Mouse (Mus musculus) MEL (cell line): ENCODE data around the gene Mns1. TPM values are rescaled to one million over a fixed set of nuclear protein-coding genes. Genes with fewer than 3 reads are reported as not detected.

ENCODE experiments used
- DNase-seq: peaks from one replicate; pipeline ENCODE4 v3.0.0; 2011; ENCODE audit warnings: low read depth, low spot score
- H3K27ac ChIP-seq: 2 replicates; pipeline ENCODE4 v1.5.1; 2012; ENCODE audit warnings: low read depth, mild to moderate bottlenecking, control low read depth, low read length, moderate library complexity; ENCODE audit not compliant: control insufficient read depth
- H3K27me3 ChIP-seq, 2 experiments: fragments of 150-350 bp in 1 of 2; sonication (generic) in 1 of 2; 2 replicates each; pipeline ENCODE4 v1.6.1; 2012; ENCODE audit warnings: low read length in 2 of 2, mild to moderate bottlenecking in 2 of 2, improper control_type of control experiment in 1 of 2, moderate library complexity in 1 of 2; ENCODE audit not compliant: insufficient read depth in 2 of 2, control insufficient read depth in 1 of 2
- H3K36me3 ChIP-seq, 2 experiments: 2 replicates each; pipeline ENCODE4 v1.6.1; 2012 to 2014; ENCODE audit warnings: low read length in 2 of 2, improper control_type of control experiment in 1 of 2, inconsistent platforms in 1 of 2, mild to moderate bottlenecking in 1 of 2; ENCODE audit not compliant: insufficient read depth in 2 of 2, control insufficient read depth in 1 of 2
- H3K4me1 ChIP-seq, 2 experiments: fragments of 150-350 bp in 1 of 2; sonication (generic) in 1 of 2; 2 replicates each; pipeline ENCODE4 v1.6.1; 2012; ENCODE audit warnings: low read length in 2 of 2, improper control_type of control experiment in 1 of 2, mild to moderate bottlenecking in 1 of 2; ENCODE audit not compliant: insufficient read depth in 2 of 2, control insufficient read depth in 1 of 2
- H3K4me3 ChIP-seq, 2 experiments: fragments of 150-350 bp in 1 of 2; sonication (generic) in 1 of 2; 2 replicates each; pipeline ENCODE4 v1.5.1; 2012; ENCODE audit warnings: low read depth in 2 of 2, low read length in 2 of 2, mild to moderate bottlenecking in 2 of 2, moderate library complexity in 2 of 2, control low read depth in 1 of 2, improper control_type of control experiment in 1 of 2; ENCODE audit not compliant: control insufficient read depth in 1 of 2, insufficient read depth in 1 of 2
- H3K79me2 ChIP-seq: 2 replicates; pipeline ENCODE4 v1.6.1; 2012; ENCODE audit warnings: mild to moderate bottlenecking, low read length, moderate library complexity; ENCODE audit not compliant: control insufficient read depth, poor library complexity, insufficient read depth
- H3K9ac ChIP-seq: 2 replicates; pipeline ENCODE4 v1.6.1; 2012; ENCODE audit warnings: low read depth, mild to moderate bottlenecking, control low read depth, low read length, moderate library complexity; ENCODE audit not compliant: control insufficient read depth, poor library complexity, severe bottlenecking
- H3K9me3 ChIP-seq: fragments of 150-350 bp; sonication (generic); replicated peaks from 2 replicates; pipeline ENCODE4 v1.6.1; 2012; ENCODE audit warnings: mild to moderate bottlenecking, low read length, improper control_type of control experiment, moderate library complexity; ENCODE audit not compliant: insufficient read depth
- CHD1 ChIP-seq: IDR thresholded peaks from 2 replicates; pipeline ENCODE4 v1.6.1; 2012; ENCODE audit warnings: low read depth, mild to moderate bottlenecking, inconsistent platforms, low read length, improper control_type of control experiment
- CTCF ChIP-seq, 3 experiments: IDR thresholded peaks in 2 of 3; conservative IDR thresholded peaks in 1 of 3; 2 replicates each; pipeline ENCODE4 v1.5.1; 2011 to 2012; ENCODE audit warnings: low read length in 3 of 3, low read depth in 2 of 3, mild to moderate bottlenecking in 2 of 3, improper control_type of control experiment in 1 of 3, inconsistent platforms in 1 of 3, mixed read lengths in 1 of 3, moderate library complexity in 1 of 3; ENCODE audit not compliant: control insufficient read depth in 1 of 3, insufficient read depth in 1 of 3, poor library complexity in 1 of 3, severe bottlenecking in 1 of 3
- ELF1 ChIP-seq: IDR thresholded peaks from 2 replicates; pipeline ENCODE4 v1.6.1; 2014; ENCODE audit warnings: low read depth, mild to moderate bottlenecking, inconsistent platforms, low read length, improper control_type of control experiment, moderate library complexity
- EP300 ChIP-seq, 2 experiments: IDR thresholded peaks; 2 replicates each; pipeline ENCODE4 v1.6.1; 2011; ENCODE audit warnings: improper control_type of control experiment in 2 of 2, low read length in 2 of 2, low read depth in 1 of 2, mild to moderate bottlenecking in 1 of 2
- ETS1 ChIP-seq: IDR thresholded peaks from 2 replicates; pipeline ENCODE4 v1.6.1; 2012; ENCODE audit warnings: low read depth, mild to moderate bottlenecking, inconsistent platforms, low read length, improper control_type of control experiment, moderate library complexity
- MAFK ChIP-seq: IDR thresholded peaks from 2 replicates; pipeline ENCODE4 v1.6.1; 2011; ENCODE audit warnings: low read depth, mild to moderate bottlenecking, low read length, improper control_type of control experiment, borderline replicate concordance
- MAX ChIP-seq: IDR thresholded peaks from 2 replicates; pipeline ENCODE4 v1.6.1; 2011; ENCODE audit warnings: low read length, improper control_type of control experiment
- MAZ ChIP-seq: IDR thresholded peaks from 2 replicates; pipeline ENCODE4 v1.6.1; 2012; ENCODE audit warnings: low read depth, mild to moderate bottlenecking, inconsistent platforms, low read length, improper control_type of control experiment
- MEF2A ChIP-seq: IDR thresholded peaks from 2 replicates; pipeline ENCODE4 v1.6.1; 2014; ENCODE audit warnings: low read depth, mild to moderate bottlenecking, inconsistent platforms, low read length, improper control_type of control experiment; ENCODE audit not compliant: poor library complexity, insufficient replicate concordance, severe bottlenecking; ENCODE audit errors: extremely low read depth
- NELFE ChIP-seq: IDR thresholded peaks from 2 replicates; pipeline ENCODE4 v1.6.1; 2011; ENCODE audit warnings: low read depth, low read length, improper control_type of control experiment
- POLR2A ChIP-seq, 2 experiments: IDR thresholded peaks; 2 replicates each; pipeline ENCODE4 v1.6.1; 2011 to 2012; ENCODE audit warnings: low read length in 2 of 2, mild to moderate bottlenecking in 2 of 2, control low read depth in 1 of 2, improper control_type of control experiment in 1 of 2, low read depth in 1 of 2, moderate library complexity in 1 of 2; ENCODE audit not compliant: control insufficient read depth in 1 of 2, insufficient read depth in 1 of 2, poor library complexity in 1 of 2
- POLR2AphosphoS2 ChIP-seq: IDR thresholded peaks from 2 replicates; pipeline ENCODE4 v1.6.1; 2011; ENCODE audit warnings: low read length, improper control_type of control experiment
- RCOR1 ChIP-seq: IDR thresholded peaks from 2 replicates; pipeline ENCODE4 v1.6.1; 2012; ENCODE audit warnings: low read depth, mild to moderate bottlenecking, inconsistent platforms, low read length, improper control_type of control experiment
- SIN3A ChIP-seq: IDR thresholded peaks from 2 replicates; pipeline ENCODE4 v1.6.1; 2012; ENCODE audit warnings: low read length, improper control_type of control experiment, inconsistent platforms
- TBP ChIP-seq: IDR thresholded peaks from 2 replicates; pipeline ENCODE4 v1.8.0; 2011; ENCODE audit warnings: low read depth, low read length, improper control_type of control experiment
- ZKSCAN1 ChIP-seq: IDR thresholded peaks from 2 replicates; pipeline ENCODE4 v1.6.1; 2012; ENCODE audit warnings: low read depth, mild to moderate bottlenecking, inconsistent platforms, low read length, improper control_type of control experiment, moderate library complexity
- ZMIZ1 ChIP-seq: IDR thresholded peaks from 2 replicates; pipeline ENCODE4 v1.6.1; 2012; ENCODE audit warnings: low read depth, mild to moderate bottlenecking, inconsistent platforms, low read length, improper control_type of control experiment, moderate library complexity
- polyA plus RNA-seq, 2 experiments: library from polyadenylated mRNA; stranded (reverse) in 1 of 2; unstranded in 1 of 2; fragments of >175 nt in 1 of 2; fragments of >200 nt in 1 of 2; gene quantifications; 2 replicates each; pipeline versions ENCODE4 v1.2.1 to v1.2.4; 2012; ENCODE audit warnings: low replicate concordance in 2 of 2, low read depth in 1 of 2; ENCODE audit not compliant: insufficient read length in 2 of 2, insufficient read depth in 1 of 2, missing spikeins in 1 of 2
- total RNA-seq: library from RNA; depleted of rRNA; stranded (reverse); fragments of 300-350 nt; gene quantifications from 2 replicates; pipeline ENCODE4 v1.2.3, GENCODE M21; 2012; rRNA removed

Gene Mns1
- total and polyA plus RNA-seq, 3 experiments, result 54.0 to 54.8 TPM; not detected in 1

DNA sequence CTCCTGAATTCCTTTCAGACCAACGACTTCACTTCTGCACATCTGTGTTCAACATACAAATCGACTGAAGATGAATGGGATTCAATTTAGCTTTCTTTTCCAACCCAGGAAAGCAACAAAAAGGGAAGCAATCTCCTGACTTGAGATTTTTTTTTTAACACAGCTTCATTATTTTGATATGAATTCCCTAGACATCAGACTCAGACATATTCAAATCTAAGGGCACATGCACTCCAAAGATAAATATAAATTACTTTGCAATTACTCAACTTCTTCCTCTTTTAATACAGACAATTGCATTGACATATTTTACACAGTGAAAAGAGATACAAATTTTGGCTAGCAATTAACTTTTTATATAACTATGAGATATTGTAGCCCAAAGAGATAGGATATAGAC is 58.9 kb downstream of the Mns1 start (continued):
- no peak for TF ChIP-seq NELFE

DNA sequence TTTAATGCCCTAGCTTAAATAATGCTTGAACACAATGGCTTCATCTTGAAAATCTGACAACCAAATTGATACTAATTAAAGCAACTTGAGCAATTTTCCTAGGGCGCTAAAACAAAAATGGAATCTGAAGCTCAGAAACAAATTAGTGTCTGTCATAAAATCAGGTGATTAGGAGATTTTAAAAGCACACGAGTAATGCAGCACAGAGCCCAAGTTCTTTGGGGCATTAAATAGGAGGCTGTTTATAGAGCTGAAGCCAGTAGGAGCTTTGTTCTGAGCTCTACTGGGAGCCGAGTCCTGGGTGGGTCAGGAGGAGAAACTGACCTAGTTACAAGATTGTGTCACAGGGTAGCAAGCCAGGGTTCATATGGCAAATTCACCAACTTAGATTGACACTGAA is 59.4 kb downstream of the Mns1 start:
- H3K27ac ChIP-seq, result no peak overlapping the region
- no peak for DNase-seq
- H3K4me1 ChIP-seq, result 0 out of 4 replicates have a peak, but pooled peaks cover 3 to 6% of the 10 kb centered on the region in 2 experiments
- H3K9me3 ChIP-seq, result no peaks in the 10 kb centered on the region
- TF ChIP-seq ELF1 (no peak), TBP (no peak), ZMIZ1 (no peak), POLR2A (IDR thresholded peaks at IDR 0.05; ENCODE audit: control insufficient read depth in 1 of 2, insufficient read depth in 1 of 2, low read depth in 1 of 2, low read length in 2 of 2, poor library complexity in 1 of 2) (no peak), MEF2A (no peak), ZKSCAN1 (no peak), CTCF (IDR thresholded peaks at IDR 0.05 in 2 of 3, conservative IDR thresholded peaks at IDR 0.05 in 1 of 3; ENCODE audit: control insufficient read depth in 1 of 3, insufficient read depth in 1 of 3, low read depth in 2 of 3, low read length in 3 of 3, poor library complexity in 1 of 3, severe bottlenecking in 1 of 3) (no peak), POLR2AphosphoS2 (no peak), MAFK (no peak), CHD1 (no peak), SIN3A (no peak), RCOR1 (no peak), ETS1 (no peak), MAZ (no peak), MAX (no peak), EP300 (IDR thresholded peaks at IDR 0.05; ENCODE audit: low read depth in 1 of 2, low read length in 2 of 2) (no peak)
- no peak overlapping the region for H3K4me3 ChIP-seq
- peaks cover 0 to 12% of the 10 kb centered on the region in 2 experiments; a peak in 2 of 4 replicates for H3K36me3 ChIP-seq
- H3K79me2 ChIP-seq, result no peaks in the 10 kb centered on the region; the same call in 1 of the 2 replicates
- H3K9ac ChIP-seq, result no peak overlapping the region
- no peaks in the 10 kb centered on the region for H3K27me3 ChIP-seq

Other genes with a start within 250 kb of the Mns1 start
- 20.2 and 20.6 TPM in 2 replicates for gene Zfp280d, start 163.2 kb upstream of the Mns1 start, total RNA-seq
- gene Zfp280d, start 163.2 kb upstream of the Mns1 start, polyA plus RNA-seq, result 100 to 1,000 TPM in 1 of 2 experiments, 10 to 100 TPM in 1; 16.2 to 592 TPM
- 7.0 and 7.9 TPM in 2 replicates for gene Tex9, start 54.2 kb downstream of the Mns1 start, total RNA-seq
- 10 to 100 TPM in 1 of 2 experiments, not detected in 1; 17.1 TPM for gene Tex9, start 54.2 kb downstream of the Mns1 start, polyA plus RNA-seq
- gene Rfx7, start 94.2 kb downstream of the Mns1 start, total RNA-seq, result 6.2 and 9.3 TPM in 2 replicates
- gene Rfx7, start 94.2 kb downstream of the Mns1 start, polyA plus RNA-seq, result 10 to 100 TPM; 19.9 to 30.5 TPM
- 167 and 175 TPM in 2 replicates for gene Nedd4, start 224.3 kb downstream of the Mns1 start, total RNA-seq
- 100 to 1,000 TPM; 216 to 583 TPM for gene Nedd4, start 224.3 kb downstream of the Mns1 start, polyA plus RNA-seq